Mouse (Mus musculus) activated CD4-positive, CD25-positive, alpha-beta regulatory T cell (primary cell): ENCODE measurements around the gene Nfe2l3. TPM values are rescaled to one million over a fixed set of nuclear protein-coding genes. Genes with fewer than 3 reads are reported as not detected.

Source experiments
- polyA plus RNA-seq, 2 experiments: library from polyadenylated mRNA; unstranded; fragments of 100-300 nt; shearing (Covaris generic); gene quantifications; one replicate each; pipeline ENCODE4 v1.2.1; 2017

The Nfe2l3 gene
- under 1 TPM in 1 of 2 experiments, not detected in 1; 0.42 TPM for polyA plus RNA-seq

GRCm38 (mm10) chr6:51432535-51433397 is at the start of gene Nfe2l3:
Nfe2l3 (plus strand) TSS chr6:51432670.

GRCm38 (mm10) chr6:51469715-51470310 is 37.3 kb downstream of the Nfe2l3 start, which contains the start of gene Hnrnpa2b1:
Hnrnpa2b1 (minus strand) TSS chr6:51469894.

GRCm38 (mm10) chr6:51470311-51471178 is 38.1 kb downstream of the Nfe2l3 start, which contains the start of gene Cbx3:
Cbx3 (plus strand) TSS chr6:51470360.

Other genes with a start within 250 kb of the Nfe2l3 start
- 1,000 to 10,000 TPM; 1,241 to 1,334 TPM for gene Hnrnpa2b1, start 37.2 kb downstream of the Nfe2l3 start, polyA plus RNA-seq
- gene Cbx3, start 37.7 kb downstream of the Nfe2l3 start, polyA plus RNA-seq = 100 to 1,000 TPM; 113 to 122 TPM
- 10 to 100 TPM; 11.0 to 17.1 TPM for gene Snx10, start 91.2 kb downstream of the Nfe2l3 start, polyA plus RNA-seq